13 mouse cellular contexts compared by ENCODE assay signal in genomic region chr9:24896498-24897261, GRCm38 (mm10).
DNase-seq lines count a peak whose midpoint lies in the region; ATAC-seq and TF ChIP-seq lines count a peak whose summit lies in the region.
"Had no signal": no experiment of that assay in that cellular context is flagged by ENCODE, and none has a peak within 500 bp of the region (broad histone marks: within the 10 kb centered on the region; RNA-seq: fewer than 3 reads in every experiment).

No protein-coding gene starts in this region.

- H3K4me2 ChIP-seq in stomach, embryonic 14.5 days (replicated peaks; ENCODE audit: low read depth, low read length) = no peak overlapping the region
- no peak overlapping the region for H3K4me2 ChIP-seq in stomach, postnatal 0 days (replicated peaks; ENCODE audit: low read depth)
- no peak overlapping the region for H3K4me2 ChIP-seq in heart, embryonic 14.5 days (ENCODE audit: low read length)
- H3K4me2 ChIP-seq in stomach, embryonic 16.5 days (ENCODE audit: low read depth, low read length) = no peak overlapping the region
- H3K4me2 ChIP-seq: liver, embryonic 13.5 days; midbrain, embryonic 12.5 days had no signal

- H3K9ac ChIP-seq in stomach, embryonic 14.5 days (replicated peaks; ENCODE audit: low read depth, low read length) = no peak overlapping the region
- no peak overlapping the region for H3K9ac ChIP-seq in stomach, postnatal 0 days (ENCODE audit: low read length)
- H3K9ac ChIP-seq in heart, embryonic 14.5 days (ENCODE audit: low read length) = no peak overlapping the region
- H3K9ac ChIP-seq in stomach, embryonic 16.5 days (ENCODE audit: low read length) = no peak overlapping the region
- H3K9ac ChIP-seq: liver, embryonic 13.5 days; midbrain, embryonic 12.5 days had no signal

- TF ChIP-seq EP300 in stomach, postnatal 0 days (optimal IDR thresholded peaks at IDR 0.05) = no peak

- TF ChIP-seq CTCF in stomach, postnatal 0 days (IDR thresholded peaks at IDR 0.05; ENCODE audit: low read depth) = no peak
- no peak for TF ChIP-seq CTCF in gastrocnemius, adult 2 months (IDR thresholded peaks at IDR 0.05)

- H3K4me3 ChIP-seq in stomach, embryonic 14.5 days (ENCODE audit: low read depth, low read length) = no peak overlapping the region
- H3K4me3 ChIP-seq in stomach, postnatal 0 days (ENCODE audit: low read depth, low read length) = no peak overlapping the region
- H3K4me3 ChIP-seq in heart, embryonic 14.5 days (ENCODE audit: control insufficient read depth in 1 of 2, insufficient read depth in 1 of 2, low read depth in 1 of 2, low read length in 2 of 2) = no peak overlapping the region
- no peak overlapping the region for H3K4me3 ChIP-seq in stomach, embryonic 16.5 days (replicated peaks; ENCODE audit: low read length)
- no peak overlapping the region for H3K4me3 ChIP-seq in gastrocnemius, adult 2 months
- H3K4me3 ChIP-seq: left cerebral cortex, adult 2 months; liver, embryonic 13.5 days; midbrain, embryonic 12.5 days had no signal

- DNase-seq in stomach, postnatal 0 days (ENCODE audit: low spot score) = no peak
- peak; percentile 15 to 36 for DNase-seq in lung, adult 18-20 months
- no peak for DNase-seq in yolk sac, embryonic 10.5 days (ENCODE audit: low spot score)
- no peak for DNase-seq in gastrocnemius, adult 2 months
- DNase-seq: adrenal gland, postnatal 14 days; gastrocnemius, postnatal 36 days; liver, embryonic 13.5 days had no signal

- no peaks in the 10 kb centered on the region for H3K9me3 ChIP-seq in stomach, embryonic 14.5 days (ENCODE audit: control insufficient read depth, low read depth, low read length)
- H3K9me3 ChIP-seq in stomach, postnatal 0 days (ENCODE audit: control insufficient read depth, low read length) = no peaks in the 10 kb centered on the region
- H3K9me3 ChIP-seq in heart, embryonic 14.5 days (ENCODE audit: control insufficient read depth, low read length) = no peaks in the 10 kb centered on the region
- no peaks in the 10 kb centered on the region for H3K9me3 ChIP-seq in stomach, embryonic 16.5 days (replicated peaks; ENCODE audit: control insufficient read depth, low read length)
- H3K9me3 ChIP-seq: liver, embryonic 13.5 days; midbrain, embryonic 12.5 days had no signal

- WGBS in stomach, embryonic 14.5 days = 58% methylated on average over 13 of the region's 13 CpGs
- 58% methylated on average over 13 of the region's 13 CpGs for WGBS in stomach, postnatal 0 days
- 42% methylated on average over 13 of the region's 13 CpGs for WGBS in heart, embryonic 14.5 days
- 50% methylated on average over 13 of the region's 13 CpGs for WGBS in stomach, embryonic 16.5 days

- no peaks in the 10 kb centered on the region for H3K36me3 ChIP-seq in stomach, embryonic 14.5 days (ENCODE audit: control insufficient read depth, insufficient read depth, low read length)
- H3K36me3 ChIP-seq in stomach, postnatal 0 days (ENCODE audit: control insufficient read depth, insufficient read depth, low read length) = no peaks in the 10 kb centered on the region
- no peaks in the 10 kb centered on the region for H3K36me3 ChIP-seq in heart, embryonic 14.5 days (ENCODE audit: control insufficient read depth, insufficient read depth, low read length)
- no peaks in the 10 kb centered on the region for H3K36me3 ChIP-seq in stomach, embryonic 16.5 days (ENCODE audit: control insufficient read depth, insufficient read depth, low read length)
- H3K36me3 ChIP-seq: liver, embryonic 13.5 days; midbrain, embryonic 12.5 days had no signal

- no peaks in the 10 kb centered on the region for H3K27me3 ChIP-seq in stomach, embryonic 14.5 days (ENCODE audit: control insufficient read depth, insufficient read depth, low read length)
- no peaks in the 10 kb centered on the region for H3K27me3 ChIP-seq in stomach, postnatal 0 days (ENCODE audit: control insufficient read depth, insufficient read depth, low read length)
- no peaks in the 10 kb centered on the region for H3K27me3 ChIP-seq in heart, embryonic 14.5 days (ENCODE audit: control insufficient read depth, insufficient read depth, low read length)
- H3K27me3 ChIP-seq in stomach, embryonic 16.5 days (ENCODE audit: control insufficient read depth, insufficient read depth, low read length) = no peaks in the 10 kb centered on the region
- H3K27me3 ChIP-seq: liver, embryonic 13.5 days; midbrain, embryonic 12.5 days had no signal

- intact Hi-C loops in gastrocnemius, adult 2 months (cut with DNase I) = no loop called here

- H3K27ac ChIP-seq in stomach, embryonic 14.5 days (ENCODE audit: low read length) = peak overlapping the region; percentile 33; the same call in 1 of the 2 replicates
- H3K27ac ChIP-seq in stomach, postnatal 0 days (replicated peaks) = no peak overlapping the region
- H3K27ac ChIP-seq in heart, embryonic 14.5 days (replicated peaks in 1 of 2; ENCODE audit: control insufficient read depth in 1 of 2, insufficient read depth in 1 of 2, low read depth in 2 of 2, low read length in 2 of 2) = peak overlapping the region; percentile 10 to 68
- H3K27ac ChIP-seq in stomach, embryonic 16.5 days (ENCODE audit: low read length) = no peak overlapping the region
- no peak overlapping the region for H3K27ac ChIP-seq in gastrocnemius, adult 2 months
- H3K27ac ChIP-seq: left cerebral cortex, adult 2 months; liver, embryonic 13.5 days; midbrain, embryonic 12.5 days had no signal

- ATAC-seq in stomach, embryonic 14.5 days (ENCODE audit: insufficient number of reproducible peaks, insufficient read depth, low FRiP score, low read depth) = peak; percentile 83; the same call in 1 of the 2 replicates
- no peak for ATAC-seq in stomach, postnatal 0 days (ENCODE audit: low FRiP score, low TSS enrichment)
- peak; percentile 66 for ATAC-seq in heart, embryonic 14.5 days (ENCODE audit: insufficient number of reproducible peaks, insufficient read depth, low FRiP score, low read depth)
- ATAC-seq in stomach, embryonic 16.5 days (ENCODE audit: insufficient read depth, low FRiP score) = peak; percentile 82; the same call in 1 of the 2 replicates
- ATAC-seq: forebrain, embryonic 16.5 days had no signal

- 0 out of 2 replicates have a peak, but pooled peaks cover 3% of the 10 kb centered on the region for H3K4me1 ChIP-seq in stomach, embryonic 14.5 days (ENCODE audit: control insufficient read depth, insufficient read depth, low read length)
- no peaks in the 10 kb centered on the region for H3K4me1 ChIP-seq in stomach, postnatal 0 days (replicated peaks; ENCODE audit: control insufficient read depth, insufficient read depth)
- H3K4me1 ChIP-seq in heart, embryonic 14.5 days (ENCODE audit: control insufficient read depth in 2 of 2, insufficient read depth in 2 of 2, low read length in 2 of 2) = peaks cover 18 to 25% of the 10 kb centered on the region in 2 experiments
- no peaks in the 10 kb centered on the region for H3K4me1 ChIP-seq in stomach, embryonic 16.5 days (ENCODE audit: control insufficient read depth, insufficient read depth, low read length)
- H3K4me1 ChIP-seq: midbrain, embryonic 12.5 days had no signal

Comparison
In these comparisons a context has a peak if more than half of its experiments do, and no peak if none do; other contexts are left out.
1. H3K27ac ChIP-seq: peak in stomach, embryonic 14.5 days (single experiment) and heart, embryonic 14.5 days (2 of 2); none in stomach, postnatal 0 days (single experiment), stomach, embryonic 16.5 days (single experiment) and gastrocnemius, adult 2 months (single experiment).
2. DNase-seq: peak in lung, adult 18-20 months (2 of 2); none in stomach, postnatal 0 days (single experiment), yolk sac, embryonic 10.5 days (single experiment) and gastrocnemius, adult 2 months (single experiment).